Mouse (Mus musculus) intestine, postnatal 0 days (tissue): Measurements from ENCODE around the gene Iqcb1. TPM values are rescaled to one million over a fixed set of nuclear protein-coding genes. Genes with fewer than 3 reads are reported as not detected.

Experiments
- ATAC-seq: fragments of 200-750 bp; cut with Nextera tagmentation; 2 replicates; pipeline ENCODE4 v1.8.0; 2017; ENCODE audit warnings: mild to moderate bottlenecking, moderate TSS enrichment, moderate library complexity
- H3K27ac ChIP-seq: fragments of 300-500 bp; sonication (generic); 2 replicates; pipeline ENCODE4 v1.5.1; 2014; ENCODE audit warnings: mild to moderate bottlenecking, low read depth, low read length, moderate library complexity
- H3K27me3 ChIP-seq: fragments of 300-500 bp; sonication (generic); replicated peaks from 2 replicates; pipeline ENCODE4 v1.6.1; 2014; ENCODE audit warnings: low read length, mixed read lengths; ENCODE audit not compliant: control insufficient read depth, insufficient read depth
- H3K36me3 ChIP-seq: fragments of 300-500 bp; sonication (generic); 2 replicates; pipeline ENCODE4 v1.6.1; 2014; ENCODE audit warnings: mild to moderate bottlenecking, moderate library complexity; ENCODE audit not compliant: control insufficient read depth, insufficient read depth
- H3K4me1 ChIP-seq: fragments of 300-500 bp; sonication (generic); replicated peaks from 2 replicates; pipeline ENCODE4 v1.6.1; 2014; ENCODE audit warnings: antibody characterized with exemption, low read length, mixed read lengths; ENCODE audit not compliant: control insufficient read depth, insufficient read depth
- H3K4me2 ChIP-seq: fragments of 300-500 bp; sonication (generic); replicated peaks from 2 replicates; pipeline ENCODE4 v1.6.1; 2014; ENCODE audit warnings: low read depth, mild to moderate bottlenecking, moderate library complexity
- H3K4me3 ChIP-seq: fragments of 300-500 bp; sonication (generic); 2 replicates; pipeline ENCODE4 v1.5.1; 2014; ENCODE audit warnings: low read depth, low read length
- H3K9ac ChIP-seq: fragments of 300-500 bp; sonication (generic); 2 replicates; pipeline ENCODE4 v1.6.1; 2014; ENCODE audit warnings: mild to moderate bottlenecking, low read depth, low read length
- H3K9me3 ChIP-seq: fragments of 300-500 bp; sonication (generic); 2 replicates; pipeline ENCODE4 v1.6.1; 2016; ENCODE audit warnings: mixed run types; ENCODE audit not compliant: control insufficient read depth
- CTCF ChIP-seq: sonication (generic); IDR thresholded peaks from 2 replicates; pipeline ENCODE4 v1.5.1; 2016; ENCODE audit warnings: low read depth, mild to moderate bottlenecking, control low read depth, antibody characterized with exemption, moderate library complexity
- WGBS: fragments of 180-500 bp; shearing (Covaris S2); extraction: QIAGEN DNeasy Blood & Tissue Kit; methylation state at CpG from one replicate; pipeline ENCODE4 v1.1.7; 2014; 5-methylcytosine and 5-hydroxymethylcytosine counted together
- polyA plus RNA-seq: library from polyadenylated mRNA; unstranded; fragments of >200 nt; fragmentation: Nextera tagmentation; extraction: Ambion mirVana; gene quantifications from 2 replicates; pipeline ENCODE4 v1.2.1, GENCODE M21; 2015

Gene Iqcb1
- polyA plus RNA-seq = 7.6 and 7.8 TPM in 2 replicates

GRCm38 (mm10) chr16:36828054-36828786 is at the start of gene Iqcb1:
TSS of gene Iqcb1 (plus strand) at chr16:36828385.
- peak within 1 kb of the TSS; percentile 94 for H3K4me3 ChIP-seq
- peaks cover 3% of the 10 kb centered on the region; the same call in 1 of the 2 replicates for H3K4me1 ChIP-seq
- 0 out of 2 replicates have a peak, but pooled peaks have one; percentile 19 for TF ChIP-seq CTCF
- WGBS = under 1% methylated on average over 63 of the region's 64 CpGs
- H3K36me3 ChIP-seq = no peaks in the 10 kb centered on the region
- H3K9ac ChIP-seq = peak within 1 kb of the TSS; percentile 83
- peak within 1 kb of the TSS; percentile 22; the same call in 1 of the 2 replicates for H3K27ac ChIP-seq
- no peaks in the 10 kb centered on the region for H3K27me3 ChIP-seq
- peak within 1 kb of the TSS; percentile 92 for H3K4me2 ChIP-seq
- ATAC-seq = peak; percentile 97
- no peaks in the 10 kb centered on the region for H3K9me3 ChIP-seq

DNA sequence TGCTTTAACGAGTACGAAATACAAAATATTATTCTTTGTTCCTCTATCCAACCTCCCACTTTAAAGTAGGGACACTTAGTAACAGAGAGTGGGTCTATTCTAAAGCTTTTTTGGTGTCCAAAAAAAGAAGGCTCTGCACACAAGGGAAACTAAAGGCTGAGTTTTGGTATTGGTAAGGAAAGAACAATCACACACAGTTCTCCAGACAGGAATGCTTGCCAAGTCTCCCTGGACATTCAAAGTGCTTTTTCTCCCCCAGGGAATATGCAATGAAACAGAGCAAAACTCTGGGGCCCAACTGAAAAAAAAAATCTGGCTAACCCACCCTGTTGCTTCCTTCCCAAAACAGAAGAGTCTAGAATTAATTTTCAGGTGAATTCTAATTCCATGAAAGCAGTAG is 44.0 kb upstream of the Iqcb1 start:
- 88% methylated on average over 2 of the region's 2 CpGs for WGBS

DNA sequence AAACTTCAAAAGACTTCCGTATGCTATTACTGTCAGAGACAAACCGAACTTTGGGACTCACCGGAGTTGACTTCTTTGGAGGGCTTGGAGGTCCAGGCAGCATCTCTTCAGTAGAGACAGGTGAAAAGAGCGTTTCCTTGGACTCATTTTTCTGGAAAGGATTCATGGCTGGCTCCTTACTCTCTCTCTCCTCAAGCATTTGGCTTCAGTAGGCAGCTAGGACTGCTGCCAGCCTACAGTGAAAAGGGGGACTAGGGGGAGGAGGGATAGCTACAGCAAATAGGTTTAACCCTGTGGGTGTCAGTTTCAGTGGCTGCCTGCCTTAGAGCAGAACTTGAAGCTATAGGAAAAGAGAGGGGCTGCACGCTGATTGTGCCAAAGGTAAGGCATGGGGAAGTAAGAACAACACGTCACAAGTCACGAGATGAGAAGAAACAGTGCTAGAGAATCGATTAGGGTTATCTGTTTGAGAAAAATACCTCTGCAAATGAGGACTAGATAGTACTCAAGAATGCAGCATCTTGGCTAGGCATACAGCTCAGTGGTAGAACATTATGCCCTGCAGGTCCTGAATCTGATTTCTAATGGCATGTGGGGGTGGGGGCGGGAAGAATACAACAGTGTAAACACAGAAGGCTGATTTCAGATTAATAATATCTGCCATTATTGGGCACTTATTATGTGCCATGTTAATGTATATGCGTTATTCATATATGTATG is 43.4 kb upstream of the Iqcb1 start, which contains the start of gene Slc15a2:
Slc15a2 (minus strand) TSS at position 369 of the 720 bp plus-strand sequence.
- no peak within 1 kb of the TSS for H3K9ac ChIP-seq
- no peak within 1 kb of the TSS for H3K27ac ChIP-seq
- peak within 1 kb of the TSS; percentile 50 for H3K4me2 ChIP-seq
- H3K4me1 ChIP-seq = no peaks in the 10 kb centered on the region
- no peaks in the 10 kb centered on the region for H3K36me3 ChIP-seq
- no peak for ATAC-seq
- TF ChIP-seq CTCF = no peak
- H3K9me3 ChIP-seq = no peaks in the 10 kb centered on the region
- no peaks in the 10 kb centered on the region for H3K27me3 ChIP-seq
- WGBS = 34% methylated on average over 10 of the region's 10 CpGs
- H3K4me3 ChIP-seq = peak within 1 kb of the TSS; percentile 1; the same call in 1 of the 2 replicates

More for the DNA sequence above, 44.0 kb upstream of the Iqcb1 start:
- Histone ChIP-seq H3K4me1 (no peaks in the 10 kb centered on the region), H3K36me3 (no peaks in the 10 kb centered on the region), H3K27me3 (no peaks in the 10 kb centered on the region), H3K9me3 (no peaks in the 10 kb centered on the region), H3K4me3 (peak overlapping the region; percentile 1; the same call in 1 of the 2 replicates), H3K27ac (no peak overlapping the region), H3K4me2 (peak overlapping the region; percentile 50), H3K9ac (no peak overlapping the region)
- no peak for ATAC-seq
- TF ChIP-seq CTCF = no peak

DNA sequence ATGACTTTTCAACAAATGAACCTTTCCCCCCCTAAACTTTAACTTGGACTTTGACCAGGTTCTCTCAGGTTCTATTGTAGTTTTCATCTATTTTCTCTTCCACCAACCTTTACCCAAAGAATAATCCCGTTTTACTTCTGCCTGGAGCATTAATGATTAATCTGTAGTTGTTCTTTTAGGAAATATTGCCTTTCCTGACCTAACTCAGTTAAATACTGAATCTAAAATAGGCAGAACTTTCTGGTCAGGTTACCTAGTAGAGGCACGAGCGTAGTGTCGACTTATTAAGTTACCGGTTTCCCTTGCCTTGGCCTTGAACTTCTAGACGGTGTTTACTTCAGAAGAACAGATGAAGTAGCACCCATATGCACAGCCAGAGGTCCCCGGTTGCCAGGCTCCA is 41.7 kb upstream of the Iqcb1 start:
- H3K4me2 ChIP-seq = no peak overlapping the region
- TF ChIP-seq CTCF = no peak
- no peak overlapping the region for H3K9ac ChIP-seq
- no peak overlapping the region for H3K4me3 ChIP-seq
- no peaks in the 10 kb centered on the region for H3K36me3 ChIP-seq
- H3K4me1 ChIP-seq = no peaks in the 10 kb centered on the region
- no peak for ATAC-seq
- 47% methylated on average over 7 of the region's 7 CpGs for WGBS
- H3K27ac ChIP-seq = no peak overlapping the region
- H3K9me3 ChIP-seq = no peaks in the 10 kb centered on the region
- H3K27me3 ChIP-seq = no peaks in the 10 kb centered on the region

- no peak for TF ChIP-seq CTCF
- Histone ChIP-seq H3K27me3 (no peaks in the 10 kb centered on the region), H3K36me3 (no peaks in the 10 kb centered on the region), H3K4me2 (no peak overlapping the region), H3K9ac (no peak overlapping the region), H3K4me1 (no peaks in the 10 kb centered on the region), H3K9me3 (no peaks in the 10 kb centered on the region), H3K27ac (no peak overlapping the region), H3K4me3 (no peak overlapping the region)
- no peak for ATAC-seq
- 57% methylated on average over 4 of the region's 4 CpGs for WGBS
Measured at GRCm38 (mm10) chr16:36790166-36790565, 38.0 kb upstream of the Iqcb1 start.

DNA sequence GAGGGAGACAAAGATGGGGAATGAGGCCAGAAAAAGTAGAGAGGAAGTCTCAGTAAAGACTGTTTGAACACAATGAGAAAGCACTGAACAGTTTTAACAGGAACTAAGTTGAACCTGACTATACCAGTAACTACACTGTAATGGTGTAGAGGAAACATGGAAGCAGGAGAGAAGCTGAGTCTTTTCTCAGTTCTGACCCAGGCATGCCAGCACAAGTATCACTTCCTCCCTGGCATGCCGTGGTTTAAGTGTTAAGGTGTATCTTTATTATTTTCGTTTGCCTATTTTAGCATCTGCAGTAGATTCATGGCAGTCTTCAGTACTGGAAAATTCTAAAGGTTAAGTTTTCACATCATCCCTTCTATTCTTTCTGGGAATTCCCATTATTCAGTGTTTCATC is 33.2 kb upstream of the Iqcb1 start:
- H3K4me3 ChIP-seq = no peak overlapping the region
- no peaks in the 10 kb centered on the region for H3K9me3 ChIP-seq
- no peak for ATAC-seq
- H3K4me2 ChIP-seq = no peak overlapping the region
- no peak overlapping the region for H3K9ac ChIP-seq
- no peak for TF ChIP-seq CTCF
- 80% methylated on average over 2 of the region's 2 CpGs for WGBS
- H3K4me1 ChIP-seq = no peaks in the 10 kb centered on the region
- H3K27me3 ChIP-seq = no peaks in the 10 kb centered on the region
- no peaks in the 10 kb centered on the region for H3K36me3 ChIP-seq
- H3K27ac ChIP-seq = no peak overlapping the region
